Mouse (Mus musculus) forebrain, postnatal 0 days (tissue): ENCODE results near the gene Dock3. TPM values are rescaled to one million over a fixed set of nuclear protein-coding genes. Genes with fewer than 3 reads are reported as not detected.

ENCODE experiments used
- ATAC-seq: fragments of 200-750 bp; cut with Nextera tagmentation; 2 replicates; pipeline ENCODE4 v1.8.0; 2017; ENCODE audit warnings: mild to moderate bottlenecking, moderate library complexity
- DNase-seq: peaks from one replicate; pipeline ENCODE4 v3.0.0-alpha.2; 2015
- H3K27ac ChIP-seq: fragments of 300-500 bp; sonication (generic); 2 replicates; pipeline ENCODE4 v1.5.1; 2014; ENCODE audit warnings: low read depth, mild to moderate bottlenecking, antibody characterized with exemption, low read length, moderate library complexity, mixed read lengths
- H3K27me3 ChIP-seq: fragments of 300-500 bp; sonication (generic); 2 replicates; pipeline ENCODE4 v1.6.1; 2014; ENCODE audit warnings: mild to moderate bottlenecking, low read length, mixed read lengths; ENCODE audit not compliant: insufficient read depth
- H3K36me3 ChIP-seq: fragments of 300-500 bp; sonication (generic); 2 replicates; pipeline ENCODE4 v1.6.1; 2014; ENCODE audit warnings: mild to moderate bottlenecking, moderate library complexity; ENCODE audit not compliant: insufficient read depth
- H3K4me1 ChIP-seq: fragments of 300-500 bp; sonication (generic); 2 replicates; pipeline ENCODE4 v1.6.1; 2014; ENCODE audit warnings: antibody characterized with exemption; ENCODE audit not compliant: insufficient read depth
- H3K4me2 ChIP-seq: fragments of 300-500 bp; sonication (generic); 2 replicates; pipeline ENCODE4 v1.6.1; 2014; ENCODE audit warnings: low read depth, mild to moderate bottlenecking, moderate library complexity
- H3K4me3 ChIP-seq: fragments of 300-500 bp; sonication (generic); 2 replicates; pipeline ENCODE4 v1.5.1; 2014; ENCODE audit warnings: low read depth, low read length, mixed read lengths
- H3K9ac ChIP-seq: fragments of 300-500 bp; sonication (generic); 2 replicates; pipeline ENCODE4 v1.6.1; 2014; ENCODE audit warnings: mild to moderate bottlenecking
- H3K9me3 ChIP-seq: fragments of 300-500 bp; sonication (generic); 2 replicates; pipeline ENCODE4 v1.6.1; 2016; ENCODE audit warnings: low read length
- CTCF ChIP-seq: sonication (generic); IDR thresholded peaks from 2 replicates; pipeline ENCODE4 v1.5.1; 2016; ENCODE audit warnings: antibody characterized with exemption, control low read depth, low read depth
- WGBS: fragments of 180-500 bp; shearing (Covaris S2); extraction: QIAGEN DNeasy Blood & Tissue Kit; methylation state at CpG from one replicate; pipeline ENCODE4 v1.1.7; 2014; 5-methylcytosine and 5-hydroxymethylcytosine counted together
- polyA plus RNA-seq: library from polyadenylated mRNA; unstranded; fragments of >200 nt; fragmentation: Nextera tagmentation; extraction: Ambion mirVana; gene quantifications from 2 replicates; pipeline ENCODE4 v1.2.1, GENCODE M21; 2015
- total RNA-seq: library from RNA; depleted of rRNA; stranded (reverse); fragments of >200 nt; gene quantifications from 2 replicates; pipeline ENCODE4 v1.2.3, GENCODE M21; 2014

Dock3 gene
- total and polyA plus RNA-seq, 2 experiments from 2014 or later = 21.3 to 53.7 TPM

GRCm38 (mm10) chr9:106884996-106885900, 346.5 kb downstream of the Dock3 start:
- peaks cover 27% of the 10 kb centered on the region for H3K4me1 ChIP-seq
- DNase-seq = no peak
- peak overlapping the region; percentile 93 for H3K4me2 ChIP-seq
- TF ChIP-seq CTCF = no peak
- no peaks in the 10 kb centered on the region for H3K9me3 ChIP-seq
- no peaks in the 10 kb centered on the region for H3K27me3 ChIP-seq
- no peak for ATAC-seq
- H3K4me3 ChIP-seq = peak overlapping the region; percentile 85
- H3K27ac ChIP-seq = peak overlapping the region; percentile 95; the same call in 1 of the 2 replicates
- H3K36me3 ChIP-seq = peaks cover 58% of the 10 kb centered on the region
- 23% methylated on average over 44 of the region's 44 CpGs for WGBS
- peak overlapping the region; percentile 92 for H3K9ac ChIP-seq

- TF ChIP-seq CTCF = no peak
- WGBS = 46% methylated on average over 16 of the region's 16 CpGs
- Histone ChIP-seq H3K4me3 (peak overlapping the region; percentile 85), H3K4me1 (peaks cover 27% of the 10 kb centered on the region), H3K27ac (no peak overlapping the region), H3K9ac (peak overlapping the region; percentile 92; the same call in 1 of the 2 replicates), H3K4me2 (peak overlapping the region; percentile 93), H3K9me3 (no peaks in the 10 kb centered on the region), H3K36me3 (peaks cover 59% of the 10 kb centered on the region), H3K27me3 (no peaks in the 10 kb centered on the region)
- ATAC-seq (no peak), DNase-seq (no peak)
These were observed 347.4 kb downstream of the Dock3 start for GRCm38 (mm10) chr9:106884306-106884705.

- no peak for DNase-seq
- Histone ChIP-seq H3K4me1 (peaks cover 27% of the 10 kb centered on the region), H3K4me2 (peak overlapping the region; percentile 33), H3K27me3 (no peaks in the 10 kb centered on the region), H3K27ac (no peak overlapping the region), H3K4me3 (no peak overlapping the region), H3K9ac (no peak overlapping the region), H3K36me3 (peaks cover 48% of the 10 kb centered on the region), H3K9me3 (no peaks in the 10 kb centered on the region)
- no peak for ATAC-seq
- TF ChIP-seq CTCF = no peak
- 78% methylated on average over 3 of the region's 3 CpGs for WGBS
These were observed 348.6 kb downstream of the Dock3 start for GRCm38 (mm10) chr9:106883085-106883484.

- no peaks in the 10 kb centered on the region for H3K9me3 ChIP-seq
- no peak overlapping the region for H3K4me3 ChIP-seq
- H3K27ac ChIP-seq = no peak overlapping the region
- ATAC-seq (no peak), DNase-seq (no peak)
- H3K9ac ChIP-seq = no peak overlapping the region
- H3K4me1 ChIP-seq = peaks cover 27% of the 10 kb centered on the region
- H3K27me3 ChIP-seq = no peaks in the 10 kb centered on the region
- H3K36me3 ChIP-seq = peaks cover 48% of the 10 kb centered on the region
- WGBS = 69% methylated on average over 4 of the region's 4 CpGs
- no peak overlapping the region for H3K4me2 ChIP-seq
- no peak for TF ChIP-seq CTCF
These were observed 349.5 kb downstream of the Dock3 start for GRCm38 (mm10) chr9:106882176-106882575.

GRCm38 (mm10) chr9:106881071-106881755, 350.5 kb downstream of the Dock3 start:
- Histone ChIP-seq H3K36me3 (peaks cover 56% of the 10 kb centered on the region), H3K9ac (no peak overlapping the region; the same call in 1 of the 2 replicates), H3K4me2 (no peak overlapping the region), H3K4me3 (no peak overlapping the region), H3K9me3 (no peaks in the 10 kb centered on the region), H3K27ac (no peak overlapping the region), H3K4me1 (peaks cover 27% of the 10 kb centered on the region), H3K27me3 (no peaks in the 10 kb centered on the region)
- no peak for ATAC-seq
- WGBS = 63% methylated on average over 4 of the region's 4 CpGs
- no peak for TF ChIP-seq CTCF
- DNase-seq = no peak

GRCm38 (mm10) chr9:106879471-106879870, 352.2 kb downstream of the Dock3 start:
- Histone ChIP-seq H3K4me3 (no peak overlapping the region), H3K36me3 (peaks cover 71% of the 10 kb centered on the region), H3K4me2 (no peak overlapping the region), H3K4me1 (peaks cover 16% of the 10 kb centered on the region), H3K27ac (0 out of 2 replicates have a peak overlapping the region, but pooled peaks have one; percentile 4), H3K9ac (0 out of 2 replicates have a peak overlapping the region, but pooled peaks have one; percentile 14), H3K9me3 (no peaks in the 10 kb centered on the region), H3K27me3 (no peaks in the 10 kb centered on the region)
- no peak for TF ChIP-seq CTCF
- 50% methylated on average over 4 of the region's 4 CpGs for WGBS
- no peak for DNase-seq
- ATAC-seq = no peak

GRCm38 (mm10) chr9:106876666-106877065, 355.0 kb downstream of the Dock3 start:
- Histone ChIP-seq H3K27ac (no peak overlapping the region), H3K4me2 (no peak overlapping the region), H3K9ac (no peak overlapping the region), H3K4me3 (no peak overlapping the region), H3K36me3 (peaks cover 63% of the 10 kb centered on the region), H3K4me1 (no peaks in the 10 kb centered on the region), H3K27me3 (no peaks in the 10 kb centered on the region), H3K9me3 (no peaks in the 10 kb centered on the region)
- no peak for ATAC-seq
- no peak for TF ChIP-seq CTCF
- WGBS = 86% methylated on average over 3 of the region's 3 CpGs
- no peak for DNase-seq
